Mouse (Mus musculus): ENCODE measurements around the gene St3gal5. TPM values are rescaled to one million over a fixed set of nuclear protein-coding genes. Genes with fewer than 3 reads are reported as not detected.

Gene St3gal5
- total RNA-seq (2023): 10 to 100 TPM in 1 of 2 experiments, 1 to 10 TPM in 1; 9.9 to 21.4 TPM

DNA sequence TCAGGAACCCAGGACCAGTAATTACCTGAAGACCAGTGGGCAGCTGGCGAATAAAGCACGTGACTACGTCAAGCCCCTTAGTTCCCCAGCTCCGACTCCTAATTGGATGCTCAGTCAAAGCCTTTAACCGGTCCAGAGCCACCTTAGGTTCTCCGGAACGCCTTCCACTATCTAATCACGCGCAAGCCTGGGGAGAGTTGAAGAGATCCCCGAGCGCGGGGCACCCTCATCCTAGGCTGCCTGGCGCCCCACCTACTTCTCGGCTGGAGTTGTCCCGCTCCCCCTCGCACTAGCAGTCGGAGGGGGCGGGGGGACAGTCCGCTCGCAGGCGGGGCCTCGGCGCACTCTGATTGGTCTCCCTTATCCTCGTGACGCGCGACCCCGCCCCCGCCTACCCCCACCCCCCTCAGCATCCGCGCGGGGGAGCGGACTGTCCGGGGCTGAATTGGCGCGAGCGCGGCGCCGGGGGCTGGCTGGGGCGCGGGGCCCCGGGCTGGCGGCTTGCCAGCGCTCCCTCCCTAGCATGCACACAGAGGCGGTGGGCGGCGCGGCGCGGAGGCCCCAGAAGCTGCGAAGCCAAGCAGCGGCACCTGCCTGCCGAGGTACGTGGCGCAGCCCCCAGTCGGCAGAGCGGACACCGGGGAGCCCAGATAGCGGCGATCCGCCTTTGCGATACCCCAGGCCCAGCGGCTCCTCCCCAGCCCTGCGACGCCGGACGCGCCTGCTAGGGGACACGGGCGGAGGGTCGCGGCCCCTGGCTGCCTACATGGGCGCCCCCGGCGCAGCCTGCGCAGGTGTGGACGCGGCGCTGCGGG lies at the start of gene St3gal5:
TSS of gene St3gal5 (plus strand) at position 412 of the 815 bp plus-strand sequence.

Other genes starting within 250 kb of the St3gal5 start
- 100 to 1,000 TPM; 112 to 117 TPM for gene Ptcd3, start 188.8 kb upstream of the St3gal5 start, total RNA-seq (2023)
- 10 to 100 TPM; 74.1 to 78.1 TPM for gene Polr1a, start 188.5 kb upstream of the St3gal5 start, total RNA-seq (2023)
- gene Atoh8, start 138.0 kb downstream of the St3gal5 start, total RNA-seq (2023): under 1 TPM in 1 of 2 experiments, not detected in 1; 0.47 TPM
- gene Sftpb, start 207.0 kb downstream of the St3gal5 start, total RNA-seq (2023): not detected
- gene Usp39, start 247.6 kb downstream of the St3gal5 start, total RNA-seq (2023): 10 to 100 TPM; 48.4 to 51.4 TPM
- gene 0610030E20Rik, start 249.7 kb downstream of the St3gal5 start, total RNA-seq (2023): 10 to 100 TPM; 45.7 to 50.6 TPM

Measured in B cell, adult 67 days (primary cell).